Mouse (Mus musculus) spleen, adult 18-20 months (tissue): ENCODE measurements around the gene Olfr492.

Experiments used
- DNase-seq, 2 experiments: peaks; one replicate each; pipeline ENCODE4 v3.0.0; 2022; ENCODE audit warnings: mixed read lengths in 2 of 2

The Olfr492 gene

DNA sequence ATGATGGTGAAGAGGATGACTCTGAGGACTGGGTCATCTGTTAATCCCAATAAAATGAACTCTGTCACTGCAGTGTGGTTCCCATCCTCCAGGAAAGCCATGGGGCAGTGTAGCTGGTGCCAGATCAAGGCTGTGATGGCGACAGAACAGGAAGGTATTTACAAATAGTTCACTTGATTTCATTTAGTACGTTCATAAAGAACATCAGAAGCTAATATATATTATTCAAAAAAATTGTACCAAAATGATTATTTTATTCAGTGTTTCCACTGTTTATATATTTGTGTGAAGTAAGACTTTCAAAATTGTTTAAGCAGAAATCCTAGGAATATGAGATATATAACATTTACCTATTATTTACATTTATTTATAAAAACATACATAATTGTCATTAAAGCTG is at the start of gene Olfr492:
Olfr492 (minus strand) TSS at position 101 of the 400 bp plus-strand sequence.
- DNase-seq, result no peak

DNA sequence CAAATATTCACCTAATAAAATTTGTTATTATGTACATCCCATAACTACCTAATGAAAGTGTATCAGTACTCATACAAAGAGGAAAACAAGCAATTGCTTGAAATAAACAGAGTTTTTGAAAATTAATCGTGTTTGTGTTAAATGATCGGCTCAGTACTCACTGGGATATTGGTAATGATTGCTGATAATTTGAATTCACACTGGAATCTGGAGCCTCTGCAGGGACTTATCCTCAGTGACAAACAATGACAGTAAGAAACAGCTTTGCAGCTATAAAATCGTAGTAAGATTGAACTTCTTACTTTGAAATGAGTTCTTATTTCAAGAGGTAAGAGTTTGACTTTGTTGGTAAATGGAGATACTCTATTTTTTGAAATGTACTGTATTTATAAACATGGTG is 41.6 kb upstream of the Olfr492 start, which contains the start of gene Olfr494:
Olfr494 (plus strand) TSS at position 301 of the 400 bp plus-strand sequence.
- no peak for DNase-seq

DNA sequence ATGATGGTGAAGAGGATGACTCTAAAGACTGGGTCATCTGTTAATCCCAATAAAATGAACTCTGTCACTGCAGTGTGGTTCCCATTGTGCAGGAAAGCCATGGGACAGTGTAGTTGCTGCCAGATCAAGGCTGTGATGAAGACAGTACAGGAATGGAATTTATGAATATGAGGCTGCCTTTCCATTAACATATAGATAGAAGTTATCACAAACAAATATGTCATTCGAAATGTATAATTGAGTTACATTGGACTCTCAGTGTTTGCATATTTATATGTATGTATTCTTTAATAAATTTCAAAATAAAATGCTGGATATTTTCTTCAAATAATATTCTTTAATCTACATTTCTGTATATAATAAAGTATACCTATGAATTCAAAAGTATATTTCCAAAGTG is 23.4 kb upstream of the Olfr492 start, which contains the start of gene Olfr493:
Olfr493 (minus strand) TSS at position 101 of the 400 bp plus-strand sequence.
- DNase-seq, result no peak

DNA sequence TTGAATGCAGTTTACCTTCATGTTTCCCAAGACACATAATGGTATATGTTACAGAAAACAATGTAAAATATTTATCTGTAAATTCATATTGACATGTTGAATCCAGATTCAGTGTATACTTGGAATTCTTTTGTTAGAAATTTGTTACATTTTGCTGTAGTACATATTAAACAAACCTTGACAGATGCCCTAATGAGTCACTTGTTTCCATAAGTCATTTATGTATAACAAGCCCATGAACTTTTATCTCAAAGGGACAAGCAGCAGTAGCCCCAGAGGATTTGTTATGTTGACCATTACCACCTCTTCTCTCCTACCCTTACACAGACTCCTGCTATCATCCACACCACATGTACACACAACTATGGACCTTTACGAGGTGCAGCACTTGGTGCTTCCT is 10.3 kb downstream of the Olfr492 start, which contains the start of gene Olfr491:
Olfr491 (plus strand) TSS at position 301 of the 400 bp plus-strand sequence.
- no peak for DNase-seq

DNA sequence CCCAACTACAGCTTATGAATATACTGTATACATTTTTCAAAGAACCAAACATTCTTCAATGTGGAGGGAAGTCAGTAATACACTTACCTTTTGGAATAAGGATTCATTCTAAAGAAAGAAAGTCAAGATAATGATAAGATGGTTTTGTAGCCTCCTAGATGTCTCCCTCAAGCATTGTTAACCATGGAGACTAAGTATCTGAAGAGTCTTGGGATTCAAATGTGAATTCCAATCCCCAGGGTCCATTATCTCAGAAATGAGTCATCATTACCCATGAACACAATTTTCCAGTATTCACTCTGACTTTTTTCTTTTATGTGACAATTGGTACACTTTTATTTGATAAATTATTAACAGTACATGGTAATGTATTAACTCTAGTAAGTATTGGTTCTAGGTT is 34.6 kb downstream of the Olfr492 start, which contains the start of gene Olfr490:
Olfr490 (minus strand) TSS at position 101 of the 400 bp plus-strand sequence.
- no peak for DNase-seq
